Mouse (Mus musculus) retina, embryonic 14.5 days (tissue): ENCODE data around the gene Rrp7a.

Experiments
- DNase-seq: peaks from one replicate; pipeline ENCODE4 v3.0.0-alpha.2; 2015; ENCODE audit warnings: low spot score

The Rrp7a gene

GRCm38 (mm10) chr15:83122566-83123145 is at the start of gene Rrp7a:
TSS of gene Rrp7a (minus strand) at chr15:83122801.
- peak; percentile 92 for DNase-seq

- DNase-seq, result peak; percentile 99
Observed at GRCm38 (mm10) chr15:83171712-83172481, 49.3 kb upstream of the Rrp7a start.

GRCm38 (mm10) chr15:83170956-83171659 is 48.5 kb upstream of the Rrp7a start:
- no peak for DNase-seq

GRCm38 (mm10) chr15:83169772-83170722 is 47.4 kb upstream of the Rrp7a start:
- DNase-seq, result no peak

- DNase-seq, result no peak
Observed at GRCm38 (mm10) chr15:83168875-83169771, 46.5 kb upstream of the Rrp7a start.

GRCm38 (mm10) chr15:83168311-83168710 is 45.7 kb upstream of the Rrp7a start:
- DNase-seq, result no peak

GRCm38 (mm10) chr15:83167550-83168065 is 45.0 kb upstream of the Rrp7a start:
- DNase-seq, result no peak

- DNase-seq, result no peak
Observed at GRCm38 (mm10) chr15:83167126-83167525, 44.5 kb upstream of the Rrp7a start.

- DNase-seq, result no peak
Observed at GRCm38 (mm10) chr15:83166642-83167041, 44.0 kb upstream of the Rrp7a start.

GRCm38 (mm10) chr15:83165526-83166315 is 43.1 kb upstream of the Rrp7a start:
- no peak for DNase-seq

GRCm38 (mm10) chr15:83164971-83165471 is 42.4 kb upstream of the Rrp7a start:
- no peak for DNase-seq

- DNase-seq, result no peak
Observed at GRCm38 (mm10) chr15:83162818-83163485, 40.4 kb upstream of the Rrp7a start.

- DNase-seq, result no peak
Observed at GRCm38 (mm10) chr15:83162001-83162400, 39.4 kb upstream of the Rrp7a start.

- DNase-seq, result no peak
Observed at GRCm38 (mm10) chr15:83161062-83161748, 38.6 kb upstream of the Rrp7a start.

- DNase-seq, result no peak
Observed at GRCm38 (mm10) chr15:83160561-83160960, 38.0 kb upstream of the Rrp7a start.

GRCm38 (mm10) chr15:83159823-83160222 is 37.2 kb upstream of the Rrp7a start:
- no peak for DNase-seq

GRCm38 (mm10) chr15:83158587-83159160 is 36.1 kb upstream of the Rrp7a start:
- DNase-seq, result no peak

- no peak for DNase-seq
Observed at GRCm38 (mm10) chr15:83157667-83158064, 35.1 kb upstream of the Rrp7a start.
